Mouse (Mus musculus) urinary bladder, postnatal 25 days (tissue): ENCODE measurements around the gene Fam13c.

Experiments
- DNase-seq: peaks from one replicate; pipeline ENCODE4 v3.0.0; 2022; ENCODE audit warnings: low spot score

Fam13c gene

GRCm38 (mm10) chr10:70520143-70521131, 80.2 kb downstream of the Fam13c start:
- DNase-seq = peak; percentile 14

GRCm38 (mm10) chr10:70521379-70521778, 81.1 kb downstream of the Fam13c start:
- no peak for DNase-seq

DNA sequence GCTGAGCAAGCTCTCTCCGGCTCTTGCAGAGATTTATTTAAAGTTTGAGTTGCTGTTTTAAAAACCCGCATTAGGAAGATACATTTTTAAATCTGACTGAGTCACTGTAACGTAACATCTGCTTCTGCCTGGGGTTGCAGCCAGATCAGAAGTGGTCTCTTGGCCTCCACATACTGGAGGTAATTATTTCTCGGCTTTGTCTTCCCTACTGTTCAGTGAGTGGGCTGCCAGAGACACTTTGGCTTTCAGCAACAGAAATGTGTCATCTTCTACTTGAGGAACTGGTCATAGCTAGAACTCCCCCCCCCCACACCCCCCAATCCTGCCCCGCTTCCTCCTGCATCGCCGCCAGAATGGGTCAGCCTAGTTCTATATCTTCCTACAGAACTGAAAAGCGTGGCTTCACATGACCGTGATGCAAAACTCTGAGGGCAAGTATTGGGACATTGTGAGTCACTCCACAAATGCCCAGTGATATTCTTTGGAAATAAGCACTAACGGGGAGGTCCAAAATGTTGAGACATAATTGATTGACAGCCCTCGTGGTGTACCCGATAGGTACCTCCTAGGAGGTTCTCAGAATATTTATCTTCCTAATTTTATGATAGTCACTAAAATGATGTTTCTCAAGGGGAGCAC, 90.0 kb downstream of the Fam13c start:
- no peak for DNase-seq

DNA sequence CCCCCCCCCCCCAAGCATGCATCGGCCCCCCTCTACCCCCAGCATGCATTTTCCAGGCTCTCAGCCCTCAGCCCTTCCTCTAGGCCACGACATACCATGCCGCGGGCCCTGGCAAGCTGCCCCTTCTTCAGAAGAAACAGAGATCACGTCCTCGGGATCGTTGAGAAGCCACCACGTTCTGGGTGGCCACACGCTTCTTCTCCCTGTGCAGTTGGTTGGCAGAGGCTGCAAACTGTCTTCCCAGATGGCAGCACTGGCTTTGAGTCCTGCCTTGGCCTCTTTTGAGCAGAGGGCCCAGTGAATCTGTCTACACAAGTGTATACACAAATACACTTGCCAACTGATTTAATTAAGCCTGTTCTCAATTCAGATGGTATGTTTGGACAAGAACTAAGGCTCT, 92.0 kb downstream of the Fam13c start:
- no peak for DNase-seq

- no peak for DNase-seq
These were observed 93.1 kb downstream of the Fam13c start for GRCm38 (mm10) chr10:70533301-70533781.

GRCm38 (mm10) chr10:70533986-70534385, 93.7 kb downstream of the Fam13c start:
- no peak for DNase-seq

- no peak for DNase-seq
These were observed 94.3 kb downstream of the Fam13c start for GRCm38 (mm10) chr10:70534571-70534970.

DNA sequence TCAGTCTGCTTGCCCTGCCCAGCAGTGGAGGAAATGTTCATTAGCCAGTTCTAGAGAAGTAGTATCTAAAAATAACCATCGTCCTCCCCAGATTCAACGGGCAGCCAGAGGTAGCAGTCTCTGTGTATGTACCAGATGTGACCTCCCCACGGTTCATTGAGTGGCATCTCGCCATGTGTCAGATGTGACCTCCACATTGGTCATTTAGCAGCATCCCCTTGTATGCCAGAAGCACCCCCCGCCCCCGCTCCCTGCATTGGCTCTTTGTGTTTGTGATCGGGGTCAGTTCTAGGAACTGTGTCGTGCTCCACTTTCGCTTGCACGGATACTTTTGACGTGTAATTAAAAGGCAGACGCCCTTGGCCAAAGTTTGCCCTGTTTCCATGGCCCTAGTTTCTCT, 95.1 kb downstream of the Fam13c start:
- DNase-seq = no peak

DNA sequence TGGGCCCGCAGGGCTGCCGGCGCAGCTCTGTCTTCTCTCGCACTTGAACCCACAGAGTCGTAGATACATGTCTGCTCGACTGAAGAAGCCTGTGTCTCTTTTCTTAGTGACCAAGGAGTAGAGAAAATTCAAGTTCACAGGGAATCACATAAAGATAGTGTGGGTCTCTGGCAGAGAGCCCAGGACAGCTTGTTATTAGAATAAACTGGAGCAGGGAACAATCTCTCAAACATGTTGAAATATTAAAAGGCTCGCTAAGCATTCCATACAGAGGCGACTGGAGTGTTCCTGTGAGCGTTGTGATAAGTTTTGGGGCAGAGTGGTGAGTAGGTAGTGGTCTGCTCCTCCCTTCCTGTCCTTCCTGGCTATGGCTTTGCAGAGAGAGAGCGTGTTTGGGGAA, 97.4 kb downstream of the Fam13c start:
- DNase-seq = no peak

- DNase-seq = no peak
These were observed 99.0 kb downstream of the Fam13c start for GRCm38 (mm10) chr10:70539251-70539650.

GRCm38 (mm10) chr10:70540456-70541195, 100.3 kb downstream of the Fam13c start:
- no peak for DNase-seq

- no peak for DNase-seq
These were observed 102.6 kb downstream of the Fam13c start for GRCm38 (mm10) chr10:70542857-70543256.

- no peak for DNase-seq
These were observed 112.2 kb downstream of the Fam13c start for GRCm38 (mm10) chr10:70552531-70552930.

DNA sequence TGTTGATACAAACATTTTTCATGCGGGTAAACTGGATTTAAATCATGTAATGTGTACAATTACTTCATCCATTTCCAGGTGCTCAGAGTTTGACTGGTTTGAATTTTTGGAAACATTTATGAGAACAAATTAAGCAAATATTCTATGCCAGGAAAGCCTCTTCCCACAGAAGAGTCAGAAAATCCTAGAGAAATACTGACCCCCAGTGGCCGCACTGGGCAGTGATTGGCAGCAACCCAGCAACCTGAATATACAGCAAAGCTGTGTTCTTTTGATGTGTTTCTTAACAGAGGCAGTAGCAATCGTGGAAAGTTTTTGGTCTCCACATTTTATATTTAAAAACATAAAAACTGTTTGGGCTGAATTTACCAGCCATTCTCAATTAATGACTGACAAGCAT, 123.4 kb downstream of the Fam13c start:
- DNase-seq = peak; percentile 68

DNA sequence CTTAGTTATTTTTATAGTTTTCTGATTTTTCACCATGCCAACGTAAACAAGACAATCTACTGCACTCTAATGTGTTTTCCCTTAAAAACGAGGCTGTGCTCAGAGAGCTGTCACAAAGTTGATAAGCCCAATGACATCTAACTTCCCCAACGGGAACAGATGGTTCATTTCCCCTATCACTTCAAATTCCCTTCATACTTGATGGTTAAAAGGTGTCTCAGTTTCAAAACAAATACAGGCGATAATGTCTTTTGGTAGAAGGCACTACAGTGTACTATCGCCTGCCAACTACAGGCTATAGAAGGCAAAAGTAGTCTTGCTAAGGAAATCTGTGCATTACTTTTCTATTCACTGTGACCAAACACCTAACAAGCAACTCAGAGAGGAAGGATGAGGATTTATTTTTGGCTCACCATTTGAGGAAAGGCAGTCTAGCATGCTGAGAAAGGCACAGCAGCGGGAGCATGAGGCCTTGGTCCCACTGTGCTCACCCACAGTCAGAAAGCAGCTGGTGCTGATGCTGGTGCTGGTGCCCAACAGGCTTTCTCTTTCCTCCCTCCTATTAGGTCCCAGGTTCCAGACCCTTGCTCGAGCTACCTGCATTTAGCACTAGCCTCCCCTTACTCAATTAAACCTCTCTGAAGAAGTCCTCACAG, 141.4 kb downstream of the Fam13c start:
- no peak for DNase-seq

DNA sequence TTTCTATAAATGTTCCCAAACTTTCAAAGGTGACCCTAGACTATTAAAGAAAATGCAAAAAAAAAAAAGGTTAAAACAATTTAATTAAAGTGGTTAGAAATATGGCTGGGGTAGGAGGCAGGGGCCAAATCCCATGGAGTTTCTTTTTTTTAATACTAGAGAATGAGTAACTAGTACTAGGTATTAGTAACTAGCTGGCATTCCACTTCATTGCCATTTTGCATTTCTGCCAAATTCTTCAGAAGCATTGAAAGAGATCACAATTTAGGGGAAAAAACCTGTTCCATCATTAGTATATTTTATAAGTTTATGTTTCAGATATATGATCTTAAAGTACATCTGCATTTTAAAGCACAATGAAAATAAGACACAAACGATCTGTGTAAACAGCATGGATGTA, 143.9 kb downstream of the Fam13c start:
- no peak for DNase-seq

- no peak for DNase-seq
These were observed 146.7 kb downstream of the Fam13c start for GRCm38 (mm10) chr10:70586876-70587405.

DNA sequence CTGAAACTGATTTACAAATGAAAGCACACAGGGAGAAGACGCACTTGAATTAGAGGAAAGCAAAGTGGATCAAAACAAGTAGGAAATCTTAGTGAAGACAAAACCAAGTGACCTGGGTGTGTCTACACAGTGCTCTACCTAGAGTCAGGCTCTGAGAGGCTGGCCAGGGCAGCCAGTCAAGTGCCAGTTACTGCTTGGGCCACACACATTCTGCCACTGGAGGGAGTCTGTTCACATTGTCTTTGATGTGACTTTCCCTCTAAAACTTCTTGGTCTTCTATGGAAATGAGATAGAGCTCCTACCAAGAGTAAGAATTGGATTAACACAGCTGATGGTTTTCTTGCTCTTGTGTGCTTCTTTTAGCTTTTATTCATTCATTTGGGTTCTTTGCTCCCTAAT, 153.7 kb downstream of the Fam13c start:
- no peak for DNase-seq

DNA sequence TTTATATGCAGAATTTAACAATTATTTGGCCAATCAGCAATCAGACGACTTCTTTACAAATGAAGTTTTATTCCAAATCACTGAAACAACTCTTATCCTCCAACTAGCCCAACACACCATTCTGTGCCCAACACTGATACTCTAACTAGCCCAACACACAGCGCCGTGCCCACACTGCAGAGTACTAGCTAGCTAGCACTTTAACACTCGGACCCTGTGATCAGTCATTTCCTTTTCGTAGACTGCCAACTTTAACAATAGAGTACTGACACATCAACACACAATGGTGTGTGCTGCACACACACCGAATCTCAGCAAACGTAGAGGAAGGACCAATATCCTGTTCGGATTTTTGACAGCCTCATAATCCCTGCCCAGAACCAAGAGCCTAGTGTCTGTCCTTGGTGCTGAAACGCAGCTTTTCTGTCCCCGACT, 157.8 kb downstream of the Fam13c start:
- DNase-seq = no peak

DNA sequence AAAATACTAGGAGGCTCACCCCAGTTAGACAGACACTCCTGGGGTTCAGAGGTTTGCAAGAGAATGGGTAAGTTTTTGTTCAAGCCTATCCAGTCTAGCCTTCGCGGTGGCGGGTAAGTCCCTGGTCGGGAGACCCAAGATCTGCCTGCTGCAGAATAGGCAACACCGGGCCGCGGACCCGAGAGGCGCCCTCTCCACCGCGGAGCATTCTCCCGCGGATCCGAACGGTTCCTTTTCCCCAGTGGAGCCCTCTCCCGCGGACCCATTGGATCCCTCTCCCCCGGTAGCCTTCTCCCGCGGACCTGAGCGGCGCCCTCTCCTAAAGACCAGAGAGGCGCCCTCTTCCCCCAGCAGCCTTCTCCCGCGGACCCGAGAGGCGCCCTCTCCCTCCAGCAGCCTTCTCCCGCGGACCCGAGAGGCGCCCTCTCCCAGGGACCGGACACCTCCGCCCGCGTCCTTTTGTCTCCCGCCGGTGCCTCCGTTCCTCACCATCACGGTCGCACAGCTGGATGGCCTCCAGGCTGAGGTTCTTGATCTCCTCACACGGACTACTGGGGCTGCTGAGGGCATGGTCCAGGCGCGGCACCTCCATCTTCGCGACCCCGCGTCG, 158.3 kb downstream of the Fam13c start:
- peak; percentile 17 for DNase-seq
